Mouse (Mus musculus): Measurements from ENCODE around the gene Cep128. TPM values are rescaled to one million over a fixed set of nuclear protein-coding genes. Genes with fewer than 3 reads are reported as not detected.

Cep128 gene
- polyA plus RNA-seq, 1 experiment from 2014 or later: 4.0 TPM

GRCm38 (mm10) chr12:91070551-91071045 lies 313.6 kb downstream of the Cep128 start:
- Histone ChIP-seq H3K27ac (no peak overlapping the region), H3K4me2 (no peak overlapping the region), H3K4me3 (no peak overlapping the region), H3K9me3 (no peaks in the 10 kb centered on the region), H3K27me3 (replicated peaks) (no peaks in the 10 kb centered on the region), H3K9ac (no peak overlapping the region), H3K36me3 (replicated peaks) (no peaks in the 10 kb centered on the region), H3K4me1 (peaks cover 8% of the 10 kb centered on the region)
- WGBS: 98% methylated on average over 2 of the region's 2 CpGs
- no peak for ATAC-seq (replicated peaks)

- Histone ChIP-seq H3K27ac (peak overlapping the region; percentile 50), H3K9ac (no peak overlapping the region), H3K9me3 (no peaks in the 10 kb centered on the region), H3K27me3 (replicated peaks) (no peaks in the 10 kb centered on the region), H3K4me2 (no peak overlapping the region), H3K4me3 (no peak overlapping the region), H3K36me3 (replicated peaks) (no peaks in the 10 kb centered on the region), H3K4me1 (peaks cover 8% of the 10 kb centered on the region)
- ATAC-seq (replicated peaks): peak; percentile 61; the same call in 1 of the 2 replicates
- WGBS: 42% methylated on average over 2 of the region's 2 CpGs
Measured at GRCm38 (mm10) chr12:91067083-91067441, 317.1 kb downstream of the Cep128 start.

- Histone ChIP-seq H3K4me1 (peaks cover 8% of the 10 kb centered on the region), H3K9ac (no peak overlapping the region), H3K9me3 (no peaks in the 10 kb centered on the region), H3K27me3 (replicated peaks) (no peaks in the 10 kb centered on the region), H3K4me2 (no peak overlapping the region), H3K27ac (peak overlapping the region; percentile 50), H3K4me3 (no peak overlapping the region), H3K36me3 (replicated peaks) (no peaks in the 10 kb centered on the region)
- WGBS: 24% methylated on average over 5 of the region's 5 CpGs
- peak; percentile 85 for ATAC-seq (replicated peaks)
Measured at GRCm38 (mm10) chr12:91066286-91067082, 317.7 kb downstream of the Cep128 start.

GRCm38 (mm10) chr12:91065423-91065822 lies 318.8 kb downstream of the Cep128 start:
- peaks cover 8% of the 10 kb centered on the region for H3K4me1 ChIP-seq
- no peak overlapping the region for H3K4me2 ChIP-seq
- no peak overlapping the region for H3K9ac ChIP-seq
- no peak overlapping the region for H3K27ac ChIP-seq
- H3K27me3 ChIP-seq (replicated peaks): no peaks in the 10 kb centered on the region
- ATAC-seq (replicated peaks): no peak
- WGBS: 73% methylated on average over 3 of the region's 3 CpGs
- H3K36me3 ChIP-seq (replicated peaks): no peaks in the 10 kb centered on the region
- no peaks in the 10 kb centered on the region for H3K9me3 ChIP-seq
- no peak overlapping the region for H3K4me3 ChIP-seq

- no peak overlapping the region for H3K4me2 ChIP-seq
- H3K27me3 ChIP-seq (replicated peaks): no peaks in the 10 kb centered on the region
- H3K4me1 ChIP-seq: peaks cover 8% of the 10 kb centered on the region
- no peak overlapping the region for H3K9ac ChIP-seq
- no peak overlapping the region for H3K27ac ChIP-seq
- no peak overlapping the region for H3K4me3 ChIP-seq
- H3K36me3 ChIP-seq (replicated peaks): no peaks in the 10 kb centered on the region
- H3K9me3 ChIP-seq: no peaks in the 10 kb centered on the region
- no peak for ATAC-seq (replicated peaks)
Measured at GRCm38 (mm10) chr12:91064368-91064999, 319.7 kb downstream of the Cep128 start.

- 80% methylated on average over 4 of the region's 4 CpGs for WGBS
- no peak for ATAC-seq (replicated peaks)
Measured at GRCm38 (mm10) chr12:91063337-91064015, 320.7 kb downstream of the Cep128 start.

GRCm38 (mm10) chr12:91062681-91063080 lies 321.5 kb downstream of the Cep128 start:
- no peak for ATAC-seq (replicated peaks)
- no peak overlapping the region for H3K9ac ChIP-seq

More at GRCm38 (mm10) chr12:91063337-91064015, 320.7 kb downstream of the Cep128 start:
- Histone ChIP-seq H3K4me3 (no peak overlapping the region), H3K9ac (no peak overlapping the region), H3K36me3 (replicated peaks) (no peaks in the 10 kb centered on the region), H3K9me3 (no peaks in the 10 kb centered on the region), H3K4me1 (peaks cover 8% of the 10 kb centered on the region), H3K4me2 (no peak overlapping the region), H3K27ac (no peak overlapping the region), H3K27me3 (replicated peaks) (no peaks in the 10 kb centered on the region)

GRCm38 (mm10) chr12:91059704-91060318 lies 324.4 kb downstream of the Cep128 start:
- Histone ChIP-seq H3K4me3 (no peak overlapping the region), H3K27ac (no peak overlapping the region), H3K9ac (no peak overlapping the region), H3K36me3 (replicated peaks) (no peaks in the 10 kb centered on the region), H3K27me3 (replicated peaks) (no peaks in the 10 kb centered on the region), H3K4me1 (no peaks in the 10 kb centered on the region), H3K9me3 (no peaks in the 10 kb centered on the region), H3K4me2 (no peak overlapping the region)
- no peak for ATAC-seq (replicated peaks)
- WGBS: 80% methylated on average over 12 of the region's 12 CpGs

More at GRCm38 (mm10) chr12:91062681-91063080, 321.5 kb downstream of the Cep128 start:
- Histone ChIP-seq H3K27me3 (replicated peaks) (no peaks in the 10 kb centered on the region), H3K4me2 (no peak overlapping the region), H3K4me1 (peaks cover 8% of the 10 kb centered on the region), H3K9me3 (no peaks in the 10 kb centered on the region), H3K4me3 (no peak overlapping the region), H3K27ac (no peak overlapping the region), H3K36me3 (replicated peaks) (no peaks in the 10 kb centered on the region)
- 66% methylated on average over 4 of the region's 4 CpGs for WGBS

GRCm38 (mm10) chr12:91056885-91057284 lies 327.3 kb downstream of the Cep128 start:
- Histone ChIP-seq H3K36me3 (replicated peaks) (no peaks in the 10 kb centered on the region), H3K27me3 (replicated peaks) (no peaks in the 10 kb centered on the region), H3K4me2 (no peak overlapping the region), H3K9me3 (no peaks in the 10 kb centered on the region), H3K27ac (no peak overlapping the region), H3K4me1 (no peaks in the 10 kb centered on the region), H3K9ac (no peak overlapping the region), H3K4me3 (no peak overlapping the region)
- no peak for ATAC-seq (replicated peaks)
- 91% methylated on average over 10 of the region's 10 CpGs for WGBS

- 90% methylated on average over 3 of the region's 3 CpGs for WGBS
- H3K4me3 ChIP-seq: no peak overlapping the region
Measured at GRCm38 (mm10) chr12:91052301-91052700, 331.9 kb downstream of the Cep128 start.

GRCm38 (mm10) chr12:91050593-91051325 lies 333.4 kb downstream of the Cep128 start:
- H3K4me3 ChIP-seq: no peak overlapping the region
- 87% methylated on average over 9 of the region's 9 CpGs for WGBS
- H3K27me3 ChIP-seq (replicated peaks): no peaks in the 10 kb centered on the region
- no peaks in the 10 kb centered on the region for H3K9me3 ChIP-seq
- H3K4me2 ChIP-seq: no peak overlapping the region
- H3K36me3 ChIP-seq (replicated peaks): no peaks in the 10 kb centered on the region
- H3K27ac ChIP-seq: no peak overlapping the region
- ATAC-seq (replicated peaks): no peak
- no peak overlapping the region for H3K9ac ChIP-seq
- no peaks in the 10 kb centered on the region for H3K4me1 ChIP-seq

More at GRCm38 (mm10) chr12:91052301-91052700, 331.9 kb downstream of the Cep128 start:
- Histone ChIP-seq H3K27me3 (replicated peaks) (no peaks in the 10 kb centered on the region), H3K9me3 (no peaks in the 10 kb centered on the region), H3K36me3 (replicated peaks) (no peaks in the 10 kb centered on the region), H3K27ac (no peak overlapping the region), H3K4me2 (no peak overlapping the region), H3K4me1 (no peaks in the 10 kb centered on the region), H3K9ac (no peak overlapping the region)
- ATAC-seq (replicated peaks): no peak
